Mouse (Mus musculus) liver, embryonic 15.5 days (tissue): ENCODE measurements at regions not wholly inside any gene's neighbourhood (a gene's known extent, or its start where the extent isn't known, plus 50 kb on each side); places are given as distances from the start of the nearest gene placed in this dataset.

Experiments used
- ATAC-seq: fragments of 200-750 bp; cut with Nextera tagmentation; 2 replicates; pipeline ENCODE4 v1.8.0; 2017; ENCODE audit warnings: moderate number of reproducible peaks, mild to moderate bottlenecking, moderate library complexity; ENCODE audit not compliant: insufficient read depth
- H3K27ac ChIP-seq: fragments of 300-500 bp; sonication (generic); replicated peaks from 2 replicates; pipeline ENCODE4 v1.5.1; 2015; ENCODE audit warnings: mild to moderate bottlenecking, inconsistent platforms
- H3K27me3 ChIP-seq: fragments of 300-500 bp; sonication (generic); 2 replicates; pipeline ENCODE4 v1.6.1; 2015; ENCODE audit warnings: mild to moderate bottlenecking, inconsistent platforms
- H3K36me3 ChIP-seq: fragments of 300-500 bp; sonication (generic); replicated peaks from 2 replicates; pipeline ENCODE4 v1.6.1; 2015; ENCODE audit warnings: moderate library complexity, mild to moderate bottlenecking, inconsistent platforms
- H3K4me1 ChIP-seq: fragments of 300-500 bp; sonication (generic); replicated peaks from 2 replicates; pipeline ENCODE4 v1.6.1; 2015; ENCODE audit warnings: inconsistent platforms
- H3K4me2 ChIP-seq: fragments of 300-500 bp; sonication (generic); 2 replicates; pipeline ENCODE4 v1.6.1; 2015; ENCODE audit warnings: moderate library complexity, mild to moderate bottlenecking, inconsistent platforms
- H3K4me3 ChIP-seq: fragments of 300-500 bp; sonication (generic); replicated peaks from 2 replicates; pipeline ENCODE4 v1.5.1; 2015; ENCODE audit warnings: mild to moderate bottlenecking, inconsistent platforms
- H3K9ac ChIP-seq: fragments of 300-500 bp; sonication (generic); 2 replicates; pipeline ENCODE4 v1.6.1; 2015; ENCODE audit warnings: moderate library complexity, mild to moderate bottlenecking, inconsistent platforms
- H3K9me3 ChIP-seq: fragments of 300-500 bp; sonication (generic); replicated peaks from 2 replicates; pipeline ENCODE4 v1.6.1; 2016; ENCODE audit warnings: inconsistent platforms
- WGBS: fragments of 180-500 bp; shearing (Covaris S2); methylation state at CpG from one replicate; pipeline ENCODE4 v1.1.7; 2015; ENCODE audit warnings: mixed read lengths; ENCODE audit not compliant: insufficient replicate concordance; 5-methylcytosine and 5-hydroxymethylcytosine counted together

GRCm38 (mm10) chr6:140268315-140269070 lies 155.4 kb upstream of the Plekha5 start:
- no peaks in the 10 kb centered on the region for H3K27me3 ChIP-seq
- H3K4me2 ChIP-seq: no peak overlapping the region
- H3K9me3 ChIP-seq: no peaks in the 10 kb centered on the region
- H3K4me1 ChIP-seq: no peaks in the 10 kb centered on the region
- WGBS: 42% methylated on average over 11 of the region's 11 CpGs
- H3K9ac ChIP-seq: no peak overlapping the region
- H3K27ac ChIP-seq: no peak overlapping the region
- no peaks in the 10 kb centered on the region for H3K36me3 ChIP-seq
- no peak for ATAC-seq
- H3K4me3 ChIP-seq: no peak overlapping the region

- no peaks in the 10 kb centered on the region for H3K27me3 ChIP-seq
- no peaks in the 10 kb centered on the region for H3K36me3 ChIP-seq
- no peak overlapping the region for H3K27ac ChIP-seq
- no peaks in the 10 kb centered on the region for H3K9me3 ChIP-seq
- no peak overlapping the region for H3K4me2 ChIP-seq
- H3K4me3 ChIP-seq: no peak overlapping the region
- 48% methylated on average over 1 of the region's 1 CpGs for WGBS
- H3K4me1 ChIP-seq: no peaks in the 10 kb centered on the region
- no peak overlapping the region for H3K9ac ChIP-seq
- ATAC-seq: no peak
These were observed 159.9 kb upstream of the Plekha5 start for GRCm38 (mm10) chr6:140263920-140264319.

- 51% methylated on average over 1 of the region's 1 CpGs for WGBS
- no peak for ATAC-seq
- H3K4me2 ChIP-seq: no peak overlapping the region
- no peaks in the 10 kb centered on the region for H3K9me3 ChIP-seq
- no peaks in the 10 kb centered on the region for H3K27me3 ChIP-seq
- H3K9ac ChIP-seq: no peak overlapping the region
- H3K36me3 ChIP-seq: no peaks in the 10 kb centered on the region
- H3K4me3 ChIP-seq: no peak overlapping the region
- no peaks in the 10 kb centered on the region for H3K4me1 ChIP-seq
- no peak overlapping the region for H3K27ac ChIP-seq
These were observed 162.0 kb upstream of the Plekha5 start for GRCm38 (mm10) chr6:140261813-140262212.

- no peak overlapping the region for H3K4me3 ChIP-seq
- no peaks in the 10 kb centered on the region for H3K9me3 ChIP-seq
- H3K9ac ChIP-seq: no peak overlapping the region
- H3K27me3 ChIP-seq: no peaks in the 10 kb centered on the region
- H3K4me2 ChIP-seq: no peak overlapping the region
- H3K36me3 ChIP-seq: no peaks in the 10 kb centered on the region
- WGBS: 66% methylated on average over 3 of the region's 3 CpGs
- H3K4me1 ChIP-seq: no peaks in the 10 kb centered on the region
- no peak for ATAC-seq
- no peak overlapping the region for H3K27ac ChIP-seq
These were observed 165.1 kb upstream of the Plekha5 start for GRCm38 (mm10) chr6:140258761-140259160.

GRCm38 (mm10) chr6:140258101-140258500 lies 165.8 kb upstream of the Plekha5 start:
- no peaks in the 10 kb centered on the region for H3K4me1 ChIP-seq
- no peaks in the 10 kb centered on the region for H3K27me3 ChIP-seq
- H3K9me3 ChIP-seq: no peaks in the 10 kb centered on the region
- H3K36me3 ChIP-seq: no peaks in the 10 kb centered on the region
- WGBS: 70% methylated on average over 5 of the region's 5 CpGs
- H3K4me3 ChIP-seq: no peak overlapping the region
- no peak overlapping the region for H3K4me2 ChIP-seq
- no peak overlapping the region for H3K9ac ChIP-seq
- no peak for ATAC-seq
- no peak overlapping the region for H3K27ac ChIP-seq

GRCm38 (mm10) chr6:140251527-140251926 lies 172.3 kb upstream of the Plekha5 start:
- Histone ChIP-seq H3K27ac (no peak overlapping the region), H3K4me2 (no peak overlapping the region), H3K9me3 (no peaks in the 10 kb centered on the region), H3K9ac (no peak overlapping the region), H3K27me3 (no peaks in the 10 kb centered on the region), H3K4me1 (no peaks in the 10 kb centered on the region), H3K36me3 (no peaks in the 10 kb centered on the region), H3K4me3 (no peak overlapping the region)
- WGBS: 63% methylated on average over 4 of the region's 4 CpGs
- no peak for ATAC-seq

- WGBS: 44% methylated on average over 8 of the region's 8 CpGs
- no peak overlapping the region for H3K4me3 ChIP-seq
- H3K36me3 ChIP-seq: no peaks in the 10 kb centered on the region
- H3K9ac ChIP-seq: no peak overlapping the region
- no peak overlapping the region for H3K4me2 ChIP-seq
- no peaks in the 10 kb centered on the region for H3K27me3 ChIP-seq
- H3K27ac ChIP-seq: no peak overlapping the region
- no peak for ATAC-seq
- H3K9me3 ChIP-seq: 0 out of 2 replicates have a peak, but pooled peaks cover 3% of the 10 kb centered on the region
- H3K4me1 ChIP-seq: no peaks in the 10 kb centered on the region
These were observed 180.3 kb upstream of the Plekha5 start for GRCm38 (mm10) chr6:140243411-140244151.

GRCm38 (mm10) chr6:140239356-140239755 lies 184.5 kb upstream of the Plekha5 start:
- no peak for ATAC-seq
- H3K27ac ChIP-seq: no peak overlapping the region

GRCm38 (mm10) chr6:140231537-140231936 lies 190.3 kb upstream of the Plcz1 start:
- no peak overlapping the region for H3K27ac ChIP-seq
- 53% methylated on average over 4 of the region's 4 CpGs for WGBS
- H3K4me1 ChIP-seq: no peaks in the 10 kb centered on the region
- no peaks in the 10 kb centered on the region for H3K9me3 ChIP-seq
- H3K4me3 ChIP-seq: no peak overlapping the region
- H3K4me2 ChIP-seq: no peak overlapping the region
- H3K9ac ChIP-seq: no peak overlapping the region
- H3K27me3 ChIP-seq: no peaks in the 10 kb centered on the region
- H3K36me3 ChIP-seq: no peaks in the 10 kb centered on the region
- no peak for ATAC-seq

More at GRCm38 (mm10) chr6:140239356-140239755, 184.5 kb upstream of the Plekha5 start:
- Histone ChIP-seq H3K36me3 (no peaks in the 10 kb centered on the region), H3K4me1 (no peaks in the 10 kb centered on the region), H3K4me3 (no peak overlapping the region), H3K27me3 (no peaks in the 10 kb centered on the region), H3K4me2 (no peak overlapping the region), H3K9ac (no peak overlapping the region), H3K9me3 (no peaks in the 10 kb centered on the region)
- WGBS: 65% methylated on average over 8 of the region's 8 CpGs

- Histone ChIP-seq H3K4me2 (no peak overlapping the region), H3K9ac (no peak overlapping the region), H3K4me1 (no peaks in the 10 kb centered on the region), H3K27me3 (no peaks in the 10 kb centered on the region), H3K27ac (no peak overlapping the region), H3K9me3 (no peaks in the 10 kb centered on the region), H3K36me3 (no peaks in the 10 kb centered on the region), H3K4me3 (no peak overlapping the region)
- no peak for ATAC-seq
- whole genome bisulfite sequencing: 50% methylated on average over 9 of the region's 9 CpGs
These were observed 188.0 kb upstream of the Plcz1 start for GRCm38 (mm10) chr6:140229295-140229694.

- Histone ChIP-seq H3K9me3 (no peaks in the 10 kb centered on the region), H3K27ac (no peak overlapping the region), H3K4me1 (no peaks in the 10 kb centered on the region), H3K27me3 (no peaks in the 10 kb centered on the region), H3K4me3 (no peak overlapping the region), H3K9ac (no peak overlapping the region), H3K36me3 (no peaks in the 10 kb centered on the region), H3K4me2 (no peak overlapping the region)
- WGBS: 60% methylated on average over 7 of the region's 7 CpGs
- ATAC-seq: no peak
These were observed 187.5 kb upstream of the Plcz1 start for GRCm38 (mm10) chr6:140228741-140229140.
